Mouse (Mus musculus) T-helper 17 cell (primary cell): ENCODE data around the gene Krtap2-4.
"Not testable (repeated sequence)": the region's sequence is repeated elsewhere in the genome, so short reads cannot be mapped to it uniquely, and the experiment has no call there.

ENCODE experiments used
- in situ Hi-C, 2 experiments: fragments of 300-600 bp; cut with MboI, MseI; formaldehyde crosslinking; loops; 1 replicate in 1 of 2; 2 replicates in 1 of 2; pipeline ENCODE4 v1.15.1; 2025; ENCODE audit warnings: high pct_unique_total_duplicates in 2 of 2

The Krtap2-4 gene

GRCm38 (mm10) chr11:99614796-99615363 is at the start of gene Krtap2-4:
Krtap2-4 (minus strand) TSS chr11:99614846.
- in situ Hi-C loops: no loop called here

- in situ Hi-C loops: no loop called here
Measured at GRCm38 (mm10) chr11:99662802-99663201, 48.2 kb upstream of the Krtap2-4 start.

- in situ Hi-C loops: no loop called here
Measured at GRCm38 (mm10) chr11:99659256-99659655, 44.6 kb upstream of the Krtap2-4 start.

- in situ Hi-C loops: not testable (repeated sequence)
Measured at GRCm38 (mm10) chr11:99658467-99659010, 43.9 kb upstream of the Krtap2-4 start, which contains the start of gene Gm11563. Gm11563 (minus strand) TSS chr11:99658960.

GRCm38 (mm10) chr11:99657051-99657450 is 42.4 kb upstream of the Krtap2-4 start:
- in situ Hi-C loops: no loop called here

GRCm38 (mm10) chr11:99650136-99650535 is 35.5 kb upstream of the Krtap2-4 start, which contains the start of gene Gm11555:
Gm11555 (minus strand) TSS chr11:99650236.
- in situ Hi-C loops: no loop called here

- in situ Hi-C loops: no loop called here
Measured at GRCm38 (mm10) chr11:99646444-99646843, 31.8 kb upstream of the Krtap2-4 start.

GRCm38 (mm10) chr11:99644351-99644750 is 29.7 kb upstream of the Krtap2-4 start:
- in situ Hi-C loops: no loop called here

GRCm38 (mm10) chr11:99643635-99644139 is 29.0 kb upstream of the Krtap2-4 start, which contains the start of gene Krtap4-7:
Krtap4-7 (minus strand) TSS chr11:99644089.
- in situ Hi-C loops: not testable (repeated sequence)

- in situ Hi-C loops: no loop called here
Measured at GRCm38 (mm10) chr11:99640926-99641325, 26.3 kb upstream of the Krtap2-4 start.

- in situ Hi-C loops: no loop called here
Measured at GRCm38 (mm10) chr11:99637086-99637485, 22.4 kb upstream of the Krtap2-4 start.

- in situ Hi-C loops: no loop called here
Measured at GRCm38 (mm10) chr11:99634653-99635134, 20.0 kb upstream of the Krtap2-4 start, which contains the start of gene Krtap4-2. Krtap4-2 (minus strand) TSS chr11:99635084.

GRCm38 (mm10) chr11:99633293-99633692 is 18.6 kb upstream of the Krtap2-4 start:
- in situ Hi-C loops: no loop called here

- in situ Hi-C loops: no loop called here
Measured at GRCm38 (mm10) chr11:99630890-99631289, 16.2 kb upstream of the Krtap2-4 start.

GRCm38 (mm10) chr11:99628138-99628537 is 13.5 kb upstream of the Krtap2-4 start, which contains the start of gene Krtap4-1:
Krtap4-1 (minus strand) TSS chr11:99628238.
- in situ Hi-C loops: no loop called here

- in situ Hi-C loops: no loop called here
Measured at GRCm38 (mm10) chr11:99620335-99620734, 5.7 kb upstream of the Krtap2-4 start, which contains the start of gene Gm11562. Gm11562 (minus strand) TSS chr11:99620435.

GRCm38 (mm10) chr11:99610089-99610488 is 4.6 kb downstream of the Krtap2-4 start, which contains the start of gene Gm11937:
Gm11937 (minus strand) TSS chr11:99610189.
- in situ Hi-C loops: not testable (repeated sequence)

- in situ Hi-C loops: no loop called here
Measured at GRCm38 (mm10) chr11:99609126-99609525, 5.5 kb downstream of the Krtap2-4 start.

GRCm38 (mm10) chr11:99603208-99603607 is 11.4 kb downstream of the Krtap2-4 start, which contains the start of gene Gm11938:
Gm11938 (minus strand) TSS chr11:99603308.
- in situ Hi-C loops: not testable (repeated sequence)

GRCm38 (mm10) chr11:99597742-99598141 is 16.9 kb downstream of the Krtap2-4 start, which contains the start of gene Krtap9-3:
Krtap9-3 (minus strand) TSS chr11:99598105.
- in situ Hi-C loops: not testable (repeated sequence)

GRCm38 (mm10) chr11:99590981-99591380 is 23.7 kb downstream of the Krtap2-4 start, which contains the start of gene Krtap1-3:
Krtap1-3 (minus strand) TSS chr11:99591339.
- in situ Hi-C loops: no loop called here

GRCm38 (mm10) chr11:99585096-99585495 is 29.6 kb downstream of the Krtap2-4 start:
- in situ Hi-C loops: no loop called here
